Mouse (Mus musculus) stomach, embryonic 14.5 days (tissue): ENCODE measurements around the gene Slc24a3. TPM values are rescaled to one million over a fixed set of nuclear protein-coding genes. Genes with fewer than 3 reads are reported as not detected.

Experiments
- ATAC-seq: fragments of 200-750 bp; cut with Nextera tagmentation; 2 replicates; pipeline ENCODE4 v1.8.0; 2017; ENCODE audit warnings: low read depth, moderate TSS enrichment; ENCODE audit not compliant: insufficient number of reproducible peaks, insufficient read depth, low FRiP score
- H3K27ac ChIP-seq: fragments of 300-500 bp; sonication (generic); 2 replicates; pipeline ENCODE4 v1.5.1; 2014; ENCODE audit warnings: mild to moderate bottlenecking, low read length, moderate library complexity, mixed read lengths
- H3K27me3 ChIP-seq: fragments of 300-500 bp; sonication (generic); 2 replicates; pipeline ENCODE4 v1.6.1; 2014; ENCODE audit warnings: low read length, control low read depth, mixed read lengths; ENCODE audit not compliant: control insufficient read depth, insufficient read depth
- H3K36me3 ChIP-seq: fragments of 300-500 bp; sonication (generic); 2 replicates; pipeline ENCODE4 v1.6.1; 2014; ENCODE audit warnings: mild to moderate bottlenecking, control low read depth, low read length, moderate library complexity, mixed read lengths; ENCODE audit not compliant: control insufficient read depth, insufficient read depth
- H3K4me1 ChIP-seq: fragments of 300-500 bp; sonication (generic); 2 replicates; pipeline ENCODE4 v1.6.1; 2014; ENCODE audit warnings: low read length, control low read depth, mixed read lengths; ENCODE audit not compliant: control insufficient read depth, insufficient read depth
- H3K4me2 ChIP-seq: fragments of 300-500 bp; sonication (generic); replicated peaks from 2 replicates; pipeline ENCODE4 v1.6.1; 2014; ENCODE audit warnings: low read depth, low read length, control low read depth
- H3K4me3 ChIP-seq: fragments of 300-500 bp; sonication (generic); 2 replicates; pipeline ENCODE4 v1.5.1; 2014; ENCODE audit warnings: low read depth, low read length, control low read depth
- H3K9ac ChIP-seq: fragments of 300-500 bp; sonication (generic); replicated peaks from 2 replicates; pipeline ENCODE4 v1.6.1; 2014; ENCODE audit warnings: low read depth, mild to moderate bottlenecking, control low read depth, low read length, moderate library complexity, mixed read lengths
- H3K9me3 ChIP-seq: fragments of 300-500 bp; sonication (generic); 2 replicates; pipeline ENCODE4 v1.6.1; 2016; ENCODE audit warnings: low read depth, low read length, control low read depth; ENCODE audit not compliant: control insufficient read depth
- whole genome bisulfite sequencing: fragments of 180-500 bp; shearing (Covaris S2); extraction: QIAGEN DNeasy Blood & Tissue Kit; methylation state at CpG from one replicate; pipeline ENCODE4 v1.1.7; 2014; 5-methylcytosine and 5-hydroxymethylcytosine counted together
- polyA plus RNA-seq: library from polyadenylated mRNA; unstranded; fragments of >200 nt; fragmentation: Nextera tagmentation; extraction: Ambion mirVana; gene quantifications from 2 replicates; pipeline ENCODE4 v1.2.1, GENCODE M21; 2014

Gene Slc24a3
- polyA plus RNA-seq, 1 experiment from 2014 or later = 5.1 TPM

DNA sequence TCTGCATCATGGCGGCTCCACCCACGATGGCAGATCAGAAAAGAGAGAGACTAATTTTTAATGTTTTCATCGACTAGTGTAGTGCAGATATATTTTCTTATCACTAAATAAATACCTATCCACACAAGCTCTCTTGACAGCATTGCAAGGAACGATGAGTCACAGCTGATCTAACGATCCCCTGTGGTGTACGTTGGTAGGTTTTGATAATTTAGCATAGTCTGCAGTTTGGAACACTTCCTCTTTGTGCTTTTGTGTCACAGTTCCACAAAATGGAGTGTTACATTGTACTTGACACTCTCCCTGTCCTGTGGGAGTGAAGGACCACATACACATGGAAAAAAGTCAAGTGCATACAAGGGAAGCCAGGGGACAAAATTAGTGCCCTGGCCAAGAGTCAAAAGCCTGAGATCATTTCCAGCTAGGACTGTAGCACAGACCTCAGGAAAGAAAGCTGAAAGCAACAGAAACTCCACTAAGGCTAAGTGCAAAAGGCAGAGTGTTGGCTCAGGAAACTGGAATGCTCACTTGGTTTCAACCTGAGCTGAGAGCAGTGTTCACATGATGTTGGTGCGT, 343.2 kb downstream of the Slc24a3 start:
- H3K27ac ChIP-seq = no peak overlapping the region
- no peak for ATAC-seq
- no peak overlapping the region for H3K9ac ChIP-seq
- H3K4me1 ChIP-seq = no peaks in the 10 kb centered on the region
- H3K4me2 ChIP-seq = no peak overlapping the region
- H3K9me3 ChIP-seq = no peaks in the 10 kb centered on the region
- H3K27me3 ChIP-seq = no peaks in the 10 kb centered on the region
- H3K4me3 ChIP-seq = no peak overlapping the region
- WGBS = 74% methylated on average over 7 of the region's 7 CpGs
- H3K36me3 ChIP-seq = no peaks in the 10 kb centered on the region

DNA sequence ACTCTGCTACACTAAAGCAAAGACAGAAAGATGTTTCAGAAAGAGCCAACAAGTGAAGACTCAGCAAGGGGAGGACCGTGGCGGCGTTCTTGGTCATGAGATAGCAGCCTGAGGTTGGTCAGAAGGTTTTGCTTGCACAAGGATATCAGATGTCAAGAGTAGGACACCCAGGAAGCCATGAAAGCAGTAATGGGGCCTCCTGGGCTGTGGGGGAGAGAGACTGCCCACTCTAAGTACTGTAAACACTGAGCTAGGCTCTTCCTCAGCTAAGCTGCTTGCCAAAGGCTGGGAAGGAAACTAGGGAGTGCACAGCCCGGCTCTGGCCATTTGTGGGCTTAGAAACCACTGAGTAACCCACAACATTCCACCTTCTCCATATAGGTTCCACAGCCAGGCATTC, 348.4 kb downstream of the Slc24a3 start:
- Histone ChIP-seq H3K27ac (no peak overlapping the region), H3K4me3 (no peak overlapping the region), H3K9ac (no peak overlapping the region), H3K9me3 (no peaks in the 10 kb centered on the region), H3K27me3 (no peaks in the 10 kb centered on the region), H3K4me1 (no peaks in the 10 kb centered on the region), H3K36me3 (no peaks in the 10 kb centered on the region), H3K4me2 (no peak overlapping the region)
- ATAC-seq = no peak
- WGBS = 56% methylated on average over 4 of the region's 4 CpGs

DNA sequence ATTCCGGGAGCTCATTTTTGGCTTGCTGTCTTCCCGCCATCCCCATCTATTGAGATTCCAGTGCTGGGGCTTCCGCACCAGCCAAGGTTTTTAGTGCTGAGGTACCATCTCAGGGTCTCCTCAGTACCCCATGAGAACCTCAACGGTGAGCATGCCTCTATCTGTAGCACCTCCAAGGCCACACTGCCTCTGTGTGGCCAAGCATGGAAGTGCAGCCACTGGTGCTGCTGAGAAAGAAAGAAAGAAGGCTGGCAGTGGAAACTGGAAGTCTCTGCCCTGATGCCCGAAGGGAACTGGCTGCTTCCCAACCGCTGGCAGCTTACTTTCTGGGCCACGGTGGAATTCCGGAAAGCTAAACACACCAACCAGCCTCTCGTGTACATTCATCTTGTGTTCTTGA, 349.8 kb downstream of the Slc24a3 start:
- H3K4me2 ChIP-seq = no peak overlapping the region
- no peaks in the 10 kb centered on the region for H3K27me3 ChIP-seq
- no peaks in the 10 kb centered on the region for H3K36me3 ChIP-seq
- ATAC-seq = no peak
- H3K27ac ChIP-seq = no peak overlapping the region
- WGBS = 54% methylated on average over 9 of the region's 9 CpGs
- no peaks in the 10 kb centered on the region for H3K9me3 ChIP-seq
- no peaks in the 10 kb centered on the region for H3K4me1 ChIP-seq
- H3K4me3 ChIP-seq = no peak overlapping the region
- no peak overlapping the region for H3K9ac ChIP-seq

DNA sequence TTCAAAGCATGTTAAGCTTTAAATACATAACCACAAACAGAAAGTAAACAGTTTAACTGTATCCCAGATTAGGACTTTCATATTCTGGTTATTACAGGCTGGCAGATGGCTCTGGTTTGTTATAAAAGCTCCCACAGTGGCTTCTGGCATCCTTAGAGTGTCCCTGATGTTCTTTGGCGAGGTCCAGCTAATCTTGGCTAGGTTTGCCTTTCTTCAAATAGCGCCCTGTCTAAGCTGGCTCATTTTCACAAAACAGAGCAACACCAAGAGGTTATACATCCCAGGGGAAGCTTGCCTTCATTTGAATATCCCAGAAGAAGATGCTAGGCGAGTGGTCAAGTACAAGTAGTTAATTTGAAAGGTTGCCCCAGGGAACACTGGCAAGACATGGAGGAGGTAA, 354.5 kb downstream of the Slc24a3 start:
- no peaks in the 10 kb centered on the region for H3K4me1 ChIP-seq
- no peak overlapping the region for H3K9ac ChIP-seq
- H3K4me2 ChIP-seq = no peak overlapping the region
- no peak overlapping the region for H3K27ac ChIP-seq
- H3K27me3 ChIP-seq = no peaks in the 10 kb centered on the region
- H3K4me3 ChIP-seq = no peak overlapping the region
- H3K36me3 ChIP-seq = no peaks in the 10 kb centered on the region
- no peak for ATAC-seq
- WGBS = 75% methylated on average over 3 of the region's 3 CpGs
- no peaks in the 10 kb centered on the region for H3K9me3 ChIP-seq

DNA sequence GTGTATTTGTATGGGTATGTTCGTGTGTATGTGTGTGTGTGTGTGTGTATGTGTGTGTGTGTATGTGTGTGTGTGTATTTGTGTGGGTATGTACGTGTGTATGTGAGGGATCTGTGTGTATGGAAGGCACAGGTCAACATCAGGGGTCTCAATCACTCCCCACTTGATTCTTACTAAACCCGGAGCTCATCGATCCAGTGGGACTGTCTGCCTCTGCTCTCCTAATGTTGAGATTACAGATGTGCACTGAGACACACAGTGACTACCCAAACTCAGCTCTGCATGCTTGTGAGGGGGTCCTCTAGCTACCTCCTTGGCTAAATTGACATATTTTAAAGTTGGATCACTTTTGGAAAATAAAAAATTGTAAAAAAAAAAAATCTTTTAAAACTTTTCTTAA, 355.8 kb downstream of the Slc24a3 start:
- no peak overlapping the region for H3K4me2 ChIP-seq
- no peak for ATAC-seq
- WGBS = 83% methylated on average over 4 of the region's 4 CpGs
- H3K9ac ChIP-seq = no peak overlapping the region
- H3K27me3 ChIP-seq = no peaks in the 10 kb centered on the region
- H3K9me3 ChIP-seq = no peaks in the 10 kb centered on the region
- H3K4me3 ChIP-seq = no peak overlapping the region
- H3K4me1 ChIP-seq = no peaks in the 10 kb centered on the region
- H3K36me3 ChIP-seq = no peaks in the 10 kb centered on the region
- no peak overlapping the region for H3K27ac ChIP-seq

DNA sequence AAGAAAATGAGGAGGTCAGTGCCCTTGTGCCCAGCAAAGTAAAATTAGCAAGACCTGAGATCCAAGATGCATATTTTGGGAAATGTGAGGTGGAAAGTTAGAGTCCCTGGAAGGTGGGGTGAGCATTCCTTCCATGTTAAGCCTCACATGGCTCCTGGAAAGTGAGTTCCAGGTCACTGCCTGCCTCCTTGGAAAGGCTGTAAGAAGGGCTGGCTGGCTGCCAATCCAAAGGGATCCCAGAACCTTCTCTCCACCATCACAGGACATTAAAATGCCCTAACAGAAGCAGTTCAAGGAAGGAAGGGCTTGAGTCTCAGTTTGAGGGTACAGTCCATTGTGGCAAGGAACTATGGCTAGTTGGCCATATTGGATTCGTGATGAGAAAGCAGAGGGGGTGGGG, 359.6 kb downstream of the Slc24a3 start:
- ATAC-seq = no peak
- WGBS = 83% methylated on average over 1 of the region's 1 CpGs
- H3K4me3 ChIP-seq = no peak overlapping the region
- no peak overlapping the region for H3K9ac ChIP-seq
- no peak overlapping the region for H3K27ac ChIP-seq
- no peaks in the 10 kb centered on the region for H3K4me1 ChIP-seq
- no peak overlapping the region for H3K4me2 ChIP-seq
- no peaks in the 10 kb centered on the region for H3K27me3 ChIP-seq
- no peaks in the 10 kb centered on the region for H3K9me3 ChIP-seq
- no peaks in the 10 kb centered on the region for H3K36me3 ChIP-seq

DNA sequence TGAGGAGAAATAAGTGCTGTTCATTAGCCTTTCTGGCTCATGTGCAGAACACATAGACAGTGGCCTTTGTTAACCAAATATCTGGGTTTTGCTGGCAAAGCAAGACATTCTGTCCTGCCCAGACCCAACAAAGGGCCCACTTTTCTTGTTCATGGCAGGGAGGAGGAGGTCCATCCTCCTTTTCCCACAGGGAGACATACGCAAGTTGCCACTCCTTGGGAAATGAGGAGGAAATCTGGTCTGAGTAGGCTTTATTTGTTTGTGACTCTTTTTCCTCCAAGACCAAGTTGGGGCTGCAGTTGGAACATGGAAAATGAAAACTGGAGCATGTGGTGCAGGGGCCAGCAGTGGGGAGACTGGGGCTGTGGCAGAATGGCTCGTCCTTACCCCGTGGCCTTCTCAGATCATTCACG, 363.4 kb downstream of the Slc24a3 start:
- Histone ChIP-seq H3K4me3 (no peak overlapping the region), H3K4me1 (no peaks in the 10 kb centered on the region), H3K27ac (no peak overlapping the region), H3K9me3 (no peaks in the 10 kb centered on the region), H3K27me3 (no peaks in the 10 kb centered on the region), H3K9ac (no peak overlapping the region), H3K4me2 (no peak overlapping the region), H3K36me3 (no peaks in the 10 kb centered on the region)
- WGBS = 86% methylated on average over 4 of the region's 4 CpGs
- ATAC-seq = no peak

DNA sequence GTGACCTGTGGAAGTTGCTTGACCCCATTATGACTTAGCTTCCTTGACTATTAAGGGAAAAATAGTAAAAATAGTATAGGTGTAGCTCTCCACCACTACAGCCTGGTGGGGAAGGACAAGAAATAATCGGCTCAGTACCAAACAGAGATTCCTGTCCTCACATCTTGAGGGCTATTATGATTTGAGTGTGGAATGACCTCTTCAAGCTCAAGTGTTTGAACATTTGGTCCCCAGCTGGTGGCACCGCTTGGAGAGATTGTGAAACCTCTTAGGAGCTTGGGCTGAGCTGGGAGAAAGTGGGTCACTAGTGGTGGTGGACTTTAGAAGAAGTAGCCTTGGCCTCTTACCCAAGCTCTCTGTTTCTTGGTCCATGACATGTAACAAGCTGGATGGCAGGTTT, 365.5 kb downstream of the Slc24a3 start:
- no peak overlapping the region for H3K4me2 ChIP-seq
- H3K4me1 ChIP-seq = no peaks in the 10 kb centered on the region
- 89% methylated on average over 2 of the region's 2 CpGs for WGBS
- no peaks in the 10 kb centered on the region for H3K36me3 ChIP-seq
- no peaks in the 10 kb centered on the region for H3K9me3 ChIP-seq
- no peak overlapping the region for H3K27ac ChIP-seq
- no peaks in the 10 kb centered on the region for H3K27me3 ChIP-seq
- no peak overlapping the region for H3K4me3 ChIP-seq
- no peak overlapping the region for H3K9ac ChIP-seq
- no peak for ATAC-seq

DNA sequence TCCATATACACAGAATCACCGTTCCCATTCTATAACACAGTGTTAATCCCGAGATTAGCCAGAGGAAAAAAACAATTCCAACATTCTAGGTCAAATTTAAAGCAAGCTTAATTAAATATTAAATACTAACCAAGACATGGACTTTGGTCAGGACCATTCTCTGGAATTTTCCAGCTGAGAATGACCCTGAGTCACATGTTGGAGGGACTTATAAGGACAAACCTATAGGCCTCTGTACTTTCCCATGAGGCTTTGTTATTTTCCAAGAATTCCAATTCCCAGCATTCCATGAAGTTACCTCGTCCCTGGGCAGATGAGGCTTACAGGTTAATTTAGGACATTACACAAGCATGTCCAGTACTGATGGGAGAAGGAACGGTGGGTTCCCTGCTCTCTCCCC, 367.8 kb downstream of the Slc24a3 start:
- H3K4me2 ChIP-seq = no peak overlapping the region
- no peaks in the 10 kb centered on the region for H3K9me3 ChIP-seq
- no peaks in the 10 kb centered on the region for H3K27me3 ChIP-seq
- no peaks in the 10 kb centered on the region for H3K4me1 ChIP-seq
- no peak overlapping the region for H3K9ac ChIP-seq
- no peak overlapping the region for H3K27ac ChIP-seq
- no peaks in the 10 kb centered on the region for H3K36me3 ChIP-seq
- no peak for ATAC-seq
- no peak overlapping the region for H3K4me3 ChIP-seq
- WGBS = 85% methylated on average over 4 of the region's 4 CpGs
